Mouse (Mus musculus): ENCODE data around the gene Fam8a1. TPM values are rescaled to one million over a fixed set of nuclear protein-coding genes. Genes with fewer than 3 reads are reported as not detected.

Fam8a1 gene
- total and polyA plus RNA-seq, 3 experiments: 8.4 to 16.5 TPM; not detected in 1

DNA sequence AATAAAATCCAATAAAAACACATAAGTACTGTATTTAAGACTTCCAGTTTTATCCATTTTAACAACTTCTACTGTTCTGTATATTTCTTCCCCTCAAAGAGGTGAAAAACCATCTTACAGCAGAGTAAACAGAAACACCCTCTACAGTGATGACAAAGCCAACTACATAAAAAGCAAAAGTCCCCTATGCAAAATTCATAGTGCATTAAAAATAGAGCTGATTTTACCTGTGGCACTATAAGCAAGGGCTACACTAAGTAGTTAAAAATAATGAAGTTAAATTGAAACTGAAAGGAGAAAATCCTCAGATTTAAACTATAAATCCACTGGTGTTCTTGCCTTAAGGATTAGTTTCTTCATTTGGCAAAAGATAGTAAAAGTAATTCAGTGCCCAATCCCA lies 51.7 kb downstream of the Fam8a1 start:
- Histone ChIP-seq H3K9ac (ENCODE audit: control insufficient read depth, low read depth, low read length, poor library complexity, severe bottlenecking) (no peak overlapping the region), H3K4me1 (ENCODE audit: control insufficient read depth in 1 of 2, insufficient read depth in 2 of 2, low read length in 2 of 2) (peaks cover 21 to 26% of the 10 kb centered on the region in 2 experiments; a peak in 3 of 4 replicates), H3K4me3 (ENCODE audit: control insufficient read depth in 1 of 2, insufficient read depth in 1 of 2, low read depth in 2 of 2, low read length in 2 of 2) (no peak overlapping the region), H3K36me3 (ENCODE audit: control insufficient read depth in 1 of 2, insufficient read depth in 2 of 2, low read length in 2 of 2) (peaks cover 12 to 73% of the 10 kb centered on the region in 2 experiments), H3K27ac (ENCODE audit: control insufficient read depth, low read depth, low read length) (no peak overlapping the region), H3K27me3 (ENCODE audit: control insufficient read depth in 1 of 2, insufficient read depth in 2 of 2, low read length in 2 of 2) (no peaks in the 10 kb centered on the region), H3K79me2 (ENCODE audit: control insufficient read depth, insufficient read depth, low read length, poor library complexity) (peaks cover 70% of the 10 kb centered on the region), H3K9me3 (replicated peaks; ENCODE audit: insufficient read depth, low read length) (no peaks in the 10 kb centered on the region)
- DNase-seq (ENCODE audit: low read depth, low spot score): no peak
- TF ChIP-seq ZMIZ1 (IDR thresholded peaks at IDR 0.05; ENCODE audit: low read depth, low read length): no peak
- no peak for TF ChIP-seq SMC3 (IDR thresholded peaks at IDR 0.05; ENCODE audit: low read depth, low read length)
- TF ChIP-seq USF2 (IDR thresholded peaks at IDR 0.05; ENCODE audit: borderline replicate concordance in 1 of 2, insufficient read depth in 1 of 2, low read depth in 1 of 2, low read length in 2 of 2): no peak
- TF ChIP-seq KAT2A (conservative IDR thresholded peaks at IDR 0.05; ENCODE audit: low read depth, low read length): no peak
- TF ChIP-seq MXI1 (IDR thresholded peaks at IDR 0.05; ENCODE audit: low read depth, low read length): no peak
- no peak for TF ChIP-seq GABPA (IDR thresholded peaks at IDR 0.05; ENCODE audit: low read depth, low read length)
- TF ChIP-seq JUND (IDR thresholded peaks at IDR 0.05; ENCODE audit: low read depth, low read length): no peak
- TF ChIP-seq ZNF384 (IDR thresholded peaks at IDR 0.05; ENCODE audit: low read depth, low read length): no peak
- TF ChIP-seq CHD2 (IDR thresholded peaks at IDR 0.05; ENCODE audit: low read length): no peak
- TF ChIP-seq ETS1 (IDR thresholded peaks at IDR 0.05; ENCODE audit: low read depth, low read length): no peak
- TF ChIP-seq TCF12 (IDR thresholded peaks at IDR 0.05; ENCODE audit: low read depth, low read length): no peak

DNA sequence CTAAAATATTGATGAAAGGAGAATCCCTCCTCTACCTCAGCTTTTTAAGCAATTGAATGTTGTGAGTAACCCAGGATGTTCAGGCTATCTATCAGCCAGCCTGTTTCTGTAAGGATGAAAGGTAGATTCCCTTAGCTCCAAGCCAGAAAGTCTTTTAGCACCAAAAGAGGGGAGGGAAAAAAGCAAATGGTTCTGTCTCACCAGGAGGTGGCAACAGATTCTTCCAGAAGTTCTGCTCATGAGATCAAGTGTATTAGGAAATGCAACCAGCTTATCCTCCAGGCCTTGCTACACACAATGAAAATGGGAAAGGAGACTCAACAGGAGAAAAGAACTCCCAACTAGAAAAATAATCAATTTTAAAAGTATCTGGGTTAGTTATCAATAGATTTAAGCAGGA lies 55.0 kb downstream of the Fam8a1 start:
- H3K36me3 ChIP-seq (ENCODE audit: control insufficient read depth in 1 of 2, insufficient read depth in 2 of 2, low read length in 2 of 2): peaks cover 6 to 52% of the 10 kb centered on the region in 2 experiments; a peak in 3 of 4 replicates
- peaks cover 20 to 24% of the 10 kb centered on the region in 2 experiments; a peak in 3 of 4 replicates for H3K4me1 ChIP-seq (ENCODE audit: control insufficient read depth in 1 of 2, insufficient read depth in 2 of 2, low read length in 2 of 2)
- H3K9me3 ChIP-seq (replicated peaks; ENCODE audit: insufficient read depth, low read length): no peaks in the 10 kb centered on the region
- TF ChIP-seq SIN3A (IDR thresholded peaks at IDR 0.05; ENCODE audit: low read length) (no peak), TAL1 (IDR thresholded peaks at IDR 0.05; ENCODE audit: low read length) (no peak), ZMIZ1 (IDR thresholded peaks at IDR 0.05; ENCODE audit: low read depth, low read length) (no peak), CTCF (IDR thresholded peaks at IDR 0.05 in 2 of 3, conservative IDR thresholded peaks at IDR 0.05 in 1 of 3; ENCODE audit: control insufficient read depth in 1 of 3, insufficient read depth in 1 of 3, low read depth in 2 of 3, low read length in 3 of 3, poor library complexity in 1 of 3, severe bottlenecking in 1 of 3) (no peak), GATA1 (IDR thresholded peaks at IDR 0.05; ENCODE audit: low read depth, low read length) (no peak), MAX (IDR thresholded peaks at IDR 0.05; ENCODE audit: low read length) (no peak), NELFE (IDR thresholded peaks at IDR 0.05; ENCODE audit: low read depth, low read length) (no peak), ZKSCAN1 (IDR thresholded peaks at IDR 0.05; ENCODE audit: low read depth, low read length) (no peak)
- 0 out of 2 replicates have a peak overlapping the region, but pooled peaks have one; percentile 14 for H3K9ac ChIP-seq (ENCODE audit: control insufficient read depth, low read depth, low read length, poor library complexity, severe bottlenecking)
- peaks cover 66% of the 10 kb centered on the region for H3K79me2 ChIP-seq (ENCODE audit: control insufficient read depth, insufficient read depth, low read length, poor library complexity)
- no peaks in the 10 kb centered on the region for H3K27me3 ChIP-seq (ENCODE audit: control insufficient read depth in 1 of 2, insufficient read depth in 2 of 2, low read length in 2 of 2)
- no peak for DNase-seq (ENCODE audit: low read depth, low spot score)
- H3K27ac ChIP-seq (ENCODE audit: control insufficient read depth, low read depth, low read length): no peak overlapping the region
- H3K4me3 ChIP-seq (ENCODE audit: control insufficient read depth in 1 of 2, insufficient read depth in 1 of 2, low read depth in 2 of 2, low read length in 2 of 2): no peak overlapping the region; a peak in 1 of 4 replicates

All from MEL (cell line).